Mouse (Mus musculus): ENCODE measurements around the gene Epha6.

DNA sequence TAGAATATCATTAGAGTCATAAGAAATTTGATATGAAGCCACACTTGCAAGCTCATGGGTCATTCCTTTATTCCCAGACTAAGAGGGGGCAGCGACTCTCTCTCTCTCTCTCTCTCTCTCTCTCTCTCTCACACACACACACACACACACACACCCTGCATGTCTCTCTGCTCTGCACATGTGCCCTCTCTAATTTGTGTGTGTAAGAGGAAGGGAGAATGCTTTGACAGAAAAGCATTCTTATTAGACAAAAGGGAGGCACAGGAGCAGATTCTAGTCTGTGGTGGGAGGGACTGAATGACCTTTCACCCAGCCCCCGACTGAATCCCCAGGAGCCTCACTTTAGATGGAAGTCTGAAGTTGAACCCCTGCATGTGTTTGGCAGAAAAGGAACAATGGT is 752.6 kb downstream of the Epha6 start:
- no peak for TF ChIP-seq EP300 (IDR thresholded peaks at IDR 0.05; ENCODE audit: low read depth)
- TF ChIP-seq CTCF (IDR thresholded peaks at IDR 0.05; ENCODE audit: low read depth) = no peak

Measured in liver, embryonic 14.5 days (tissue).